Mouse (Mus musculus) heart, postnatal 14 days (tissue): ENCODE results near the gene Ubac2. TPM values are rescaled to one million over a fixed set of nuclear protein-coding genes. Genes with fewer than 3 reads are reported as not detected.

Source experiments
- DNase-seq, 2 experiments: peaks; one replicate each; pipeline ENCODE4 v3.0.0; 2021 to 2022
- intact Hi-C: fragments of 180-260 bp; cut with DNase I; formaldehyde crosslinking; loops from one replicate; pipeline ENCODE4 v1.15.1; 2025
- total RNA-seq, 2 experiments: library from RNA; stranded (reverse); gene quantifications; 2 replicates each; pipeline ENCODE4 v1.2.3; 2021

Ubac2 gene
- total RNA-seq, 2 experiments from 2014 or later, result 23.3 to 23.8 TPM

GRCm38 (mm10) chr14:121962128-121962890, 83.9 kb downstream of the Ubac2 start:
- intact Hi-C loops, result no loop called here
- DNase-seq, result no peak

GRCm38 (mm10) chr14:121963251-121963941, 85.0 kb downstream of the Ubac2 start:
- no peak for DNase-seq

GRCm38 (mm10) chr14:121963942-121964335, 85.5 kb downstream of the Ubac2 start:
- no peak for DNase-seq
- intact Hi-C loops, result no loop called here

More at GRCm38 (mm10) chr14:121963251-121963941, 85.0 kb downstream of the Ubac2 start:
- intact Hi-C loops, result no loop called here

- no peak for DNase-seq
- intact Hi-C loops, result loop anchor here (5.0 kb wide), 1 partner anchor 33 kb away; no protein-coding TSS in a partner anchor
Measured at GRCm38 (mm10) chr14:121964990-121965389, 86.6 kb downstream of the Ubac2 start, which contains the start of gene Gpr183. Gene Gpr183, minus strand, starts transcription at chr14:121965195.

- DNase-seq, result no peak
Measured at GRCm38 (mm10) chr14:121965461-121965860, 87.0 kb downstream of the Ubac2 start.

GRCm38 (mm10) chr14:121967095-121967494, 88.7 kb downstream of the Ubac2 start:
- DNase-seq, result no peak
- intact Hi-C loops, result loop anchor here (5.0 kb wide), 1 partner anchor 35 kb away; no protein-coding TSS in a partner anchor

More at GRCm38 (mm10) chr14:121965461-121965860, 87.0 kb downstream of the Ubac2 start:
- intact Hi-C loops, result loop anchor here (5.0 kb wide), 1 partner anchor 33 kb away; no protein-coding TSS in a partner anchor

GRCm38 (mm10) chr14:121970402-121970801, 92.0 kb downstream of the Ubac2 start:
- no peak for DNase-seq
- intact Hi-C loops, result no loop called here

GRCm38 (mm10) chr14:121973114-121973513, 94.7 kb downstream of the Ubac2 start:
- DNase-seq, result no peak
- intact Hi-C loops, result no loop called here

GRCm38 (mm10) chr14:121981531-121981930, 103.1 kb downstream of the Ubac2 start:
- intact Hi-C loops, result no loop called here
- no peak for DNase-seq

- intact Hi-C loops, result no loop called here
- no peak for DNase-seq
Measured at GRCm38 (mm10) chr14:121983009-121983933, 104.9 kb downstream of the Ubac2 start.

- DNase-seq, result no peak
- intact Hi-C loops, result no loop called here
Measured at GRCm38 (mm10) chr14:121985477-121985876, 107.1 kb downstream of the Ubac2 start.

- intact Hi-C loops, result no loop called here
- DNase-seq, result no peak
Measured at GRCm38 (mm10) chr14:121986028-121986427, 107.6 kb downstream of the Ubac2 start.

- no peak for DNase-seq
- intact Hi-C loops, result no loop called here
Measured at GRCm38 (mm10) chr14:121987287-121987686, 108.9 kb downstream of the Ubac2 start.

- DNase-seq, result no peak
- intact Hi-C loops, result no loop called here
Measured at GRCm38 (mm10) chr14:121987691-121988090, 109.3 kb downstream of the Ubac2 start.

- intact Hi-C loops, result no loop called here
- no peak for DNase-seq
Measured at GRCm38 (mm10) chr14:121989331-121989730, 110.9 kb downstream of the Ubac2 start.

- intact Hi-C loops, result loop anchor here (5.0 kb wide), 1 partner anchor 67 kb away; no protein-coding TSS in a partner anchor
- no peak for DNase-seq
Measured at GRCm38 (mm10) chr14:121989869-121990268, 111.4 kb downstream of the Ubac2 start.

- intact Hi-C loops, result loop anchor here (5.0 kb wide), 1 partner anchor 66 kb away; no protein-coding TSS in a partner anchor
Measured at GRCm38 (mm10) chr14:121990897-121991296, 112.5 kb downstream of the Ubac2 start.

GRCm38 (mm10) chr14:121991921-121992320, 113.5 kb downstream of the Ubac2 start:
- intact Hi-C loops, result loop anchor here (5.0 kb wide), 1 partner anchor 65 kb away; no protein-coding TSS in a partner anchor
- no peak for DNase-seq

More at GRCm38 (mm10) chr14:121990897-121991296, 112.5 kb downstream of the Ubac2 start:
- no peak for DNase-seq

- DNase-seq, result no peak
- intact Hi-C loops, result loop anchor here (5.0 kb wide), 1 partner anchor 65 kb away; no protein-coding TSS in a partner anchor
Measured at GRCm38 (mm10) chr14:121992395-121993280, 114.2 kb downstream of the Ubac2 start.
